Mouse (Mus musculus) limb, embryonic 10.5 days (tissue): ENCODE measurements at regions not wholly inside any gene's neighbourhood (a gene's known extent, or its start where the extent isn't known, plus 50 kb on each side); places are given as distances from the start of the nearest gene placed in this dataset.

Experiments
- DNase-seq: peaks from one replicate; pipeline ENCODE4 v3.0.0-alpha.2; 2017; ENCODE audit warnings: low spot score
- H3K27ac ChIP-seq: fragments of 300-500 bp; sonication (generic); 2 replicates; pipeline ENCODE4 v1.5.1; 2016; ENCODE audit warnings: mild to moderate bottlenecking
- H3K27me3 ChIP-seq: fragments of 300-500 bp; sonication (generic); 2 replicates; pipeline ENCODE4 v1.6.1; 2016; ENCODE audit warnings: low read depth, mild to moderate bottlenecking; ENCODE audit not compliant: poor library complexity, severe bottlenecking
- H3K36me3 ChIP-seq: fragments of 300-500 bp; sonication (generic); 2 replicates; pipeline ENCODE4 v1.6.1; 2016; ENCODE audit warnings: mild to moderate bottlenecking, moderate library complexity
- H3K4me1 ChIP-seq: fragments of 300-500 bp; sonication (generic); 2 replicates; pipeline ENCODE4 v1.6.1; 2016
- H3K4me3 ChIP-seq: fragments of 300-500 bp; sonication (generic); 2 replicates; pipeline ENCODE4 v1.5.1; 2016; ENCODE audit warnings: mild to moderate bottlenecking, moderate library complexity
- H3K9me3 ChIP-seq: fragments of 300-500 bp; sonication (generic); replicated peaks from 2 replicates; pipeline ENCODE4 v1.6.1; 2016; ENCODE audit warnings: mild to moderate bottlenecking
- WGBS: fragments of 180-500 bp; shearing (Covaris S2); methylation state at CpG from one replicate; pipeline ENCODE4 v1.1.7; 2016; 5-methylcytosine and 5-hydroxymethylcytosine counted together

GRCm38 (mm10) chr1:120734846-120735245 lies 132.6 kb downstream of the En1 start:
- peaks cover 33% of the 10 kb centered on the region for H3K27me3 ChIP-seq
- H3K4me3 ChIP-seq = no peak overlapping the region
- no peaks in the 10 kb centered on the region for H3K36me3 ChIP-seq
- no peak for DNase-seq
- no peak overlapping the region; the same call in 1 of the 2 replicates for H3K27ac ChIP-seq
- H3K4me1 ChIP-seq = peaks cover 23% of the 10 kb centered on the region
- no peaks in the 10 kb centered on the region for H3K9me3 ChIP-seq

- 33% methylated on average over 6 of the region's 6 CpGs for WGBS
These were observed 137.3 kb downstream of the En1 start for GRCm38 (mm10) chr1:120739499-120739898.

GRCm38 (mm10) chr1:120741091-120741740 lies 139.0 kb downstream of the En1 start:
- peak overlapping the region; percentile 51 for H3K27ac ChIP-seq
- WGBS = 24% methylated on average over 16 of the region's 16 CpGs

More at GRCm38 (mm10) chr1:120739499-120739898, 137.3 kb downstream of the En1 start:
- Histone ChIP-seq H3K4me3 (no peak overlapping the region), H3K9me3 (no peaks in the 10 kb centered on the region), H3K27ac (no peak overlapping the region), H3K36me3 (no peaks in the 10 kb centered on the region), H3K27me3 (peaks cover 43% of the 10 kb centered on the region), H3K4me1 (peaks cover 37% of the 10 kb centered on the region)
- DNase-seq = no peak

GRCm38 (mm10) chr1:120748963-120749362 lies 146.7 kb downstream of the En1 start:
- Histone ChIP-seq H3K9me3 (no peaks in the 10 kb centered on the region), H3K4me1 (peaks cover 19% of the 10 kb centered on the region), H3K36me3 (no peaks in the 10 kb centered on the region), H3K27ac (no peak overlapping the region), H3K27me3 (peaks cover 27% of the 10 kb centered on the region; the same call in 1 of the 2 replicates), H3K4me3 (no peak overlapping the region)
- DNase-seq = no peak
- WGBS = 62% methylated on average over 6 of the region's 6 CpGs

More at GRCm38 (mm10) chr1:120741091-120741740, 139.0 kb downstream of the En1 start:
- H3K4me3 ChIP-seq = no peak overlapping the region
- H3K4me1 ChIP-seq = peaks cover 35% of the 10 kb centered on the region
- H3K27me3 ChIP-seq = peaks cover 42% of the 10 kb centered on the region
- peak; percentile 88 for DNase-seq
- H3K36me3 ChIP-seq = no peaks in the 10 kb centered on the region
- H3K9me3 ChIP-seq = no peaks in the 10 kb centered on the region

GRCm38 (mm10) chr1:120753406-120753805 lies 151.2 kb downstream of the En1 start:
- Histone ChIP-seq H3K27ac (no peak overlapping the region), H3K4me3 (no peak overlapping the region), H3K27me3 (peaks cover 28% of the 10 kb centered on the region), H3K4me1 (peaks cover 36% of the 10 kb centered on the region), H3K36me3 (no peaks in the 10 kb centered on the region), H3K9me3 (no peaks in the 10 kb centered on the region)
- 100% methylated on average over 1 of the region's 1 CpGs for WGBS
- no peak for DNase-seq

GRCm38 (mm10) chr1:120754337-120754736 lies 152.1 kb downstream of the En1 start:
- Histone ChIP-seq H3K4me1 (peaks cover 33% of the 10 kb centered on the region), H3K4me3 (no peak overlapping the region), H3K27me3 (peaks cover 28% of the 10 kb centered on the region), H3K9me3 (no peaks in the 10 kb centered on the region), H3K27ac (no peak overlapping the region), H3K36me3 (no peaks in the 10 kb centered on the region)
- 87% methylated on average over 5 of the region's 5 CpGs for WGBS
- no peak for DNase-seq

GRCm38 (mm10) chr1:120757283-120757821 lies 155.1 kb downstream of the En1 start:
- H3K4me1 ChIP-seq = peaks cover 56% of the 10 kb centered on the region
- 59% methylated on average over 9 of the region's 9 CpGs for WGBS
- H3K36me3 ChIP-seq = no peaks in the 10 kb centered on the region

GRCm38 (mm10) chr1:120758172-120758571 lies 156.0 kb downstream of the En1 start:
- H3K27ac ChIP-seq = 0 out of 2 replicates have a peak overlapping the region, but pooled peaks have one; percentile 19
- H3K27me3 ChIP-seq = peaks cover 37% of the 10 kb centered on the region
- peaks cover 64% of the 10 kb centered on the region for H3K4me1 ChIP-seq
- H3K36me3 ChIP-seq = no peaks in the 10 kb centered on the region
- no peak for DNase-seq
- H3K4me3 ChIP-seq = no peak overlapping the region
- H3K9me3 ChIP-seq = no peaks in the 10 kb centered on the region
- 74% methylated on average over 7 of the region's 7 CpGs for WGBS

More at GRCm38 (mm10) chr1:120757283-120757821, 155.1 kb downstream of the En1 start:
- peaks cover 29% of the 10 kb centered on the region for H3K27me3 ChIP-seq
- no peak overlapping the region for H3K27ac ChIP-seq
- H3K9me3 ChIP-seq = no peaks in the 10 kb centered on the region
- DNase-seq = no peak
- H3K4me3 ChIP-seq = no peak overlapping the region

- Histone ChIP-seq H3K4me3 (no peak overlapping the region), H3K4me1 (peaks cover 66% of the 10 kb centered on the region), H3K36me3 (no peaks in the 10 kb centered on the region), H3K27me3 (peaks cover 38% of the 10 kb centered on the region), H3K27ac (0 out of 2 replicates have a peak overlapping the region, but pooled peaks have one; percentile 19), H3K9me3 (no peaks in the 10 kb centered on the region)
- 57% methylated on average over 5 of the region's 5 CpGs for WGBS
- no peak for DNase-seq
These were observed 156.5 kb downstream of the En1 start for GRCm38 (mm10) chr1:120758762-120759161.

- Histone ChIP-seq H3K4me3 (no peak overlapping the region), H3K9me3 (no peaks in the 10 kb centered on the region), H3K4me1 (peaks cover 66% of the 10 kb centered on the region), H3K36me3 (no peaks in the 10 kb centered on the region), H3K27me3 (peaks cover 38% of the 10 kb centered on the region), H3K27ac (no peak overlapping the region)
- DNase-seq = no peak
- 85% methylated on average over 3 of the region's 3 CpGs for whole genome bisulfite sequencing
These were observed 157.2 kb downstream of the En1 start for GRCm38 (mm10) chr1:120759380-120759779.

- Histone ChIP-seq H3K27ac (peak overlapping the region; percentile 63; the same call in 1 of the 2 replicates), H3K36me3 (no peaks in the 10 kb centered on the region), H3K4me3 (no peak overlapping the region), H3K27me3 (peaks cover 22% of the 10 kb centered on the region), H3K4me1 (peaks cover 63% of the 10 kb centered on the region), H3K9me3 (no peaks in the 10 kb centered on the region)
- 25% methylated on average over 9 of the region's 9 CpGs for WGBS
- DNase-seq = peak; percentile 71
These were observed 159.1 kb downstream of the En1 start for GRCm38 (mm10) chr1:120761364-120761763.

GRCm38 (mm10) chr1:120762498-120762897 lies 160.3 kb downstream of the En1 start:
- WGBS = 93% methylated on average over 2 of the region's 2 CpGs
- no peaks in the 10 kb centered on the region for H3K36me3 ChIP-seq
- H3K9me3 ChIP-seq = no peaks in the 10 kb centered on the region
- H3K27ac ChIP-seq = peak overlapping the region; percentile 37
- H3K27me3 ChIP-seq = peaks cover 20% of the 10 kb centered on the region
- H3K4me1 ChIP-seq = peaks cover 63% of the 10 kb centered on the region
- H3K4me3 ChIP-seq = no peak overlapping the region
- DNase-seq = no peak

GRCm38 (mm10) chr1:120762921-120763595 lies 160.8 kb downstream of the En1 start:
- Histone ChIP-seq H3K27ac (no peak overlapping the region; the same call in 1 of the 2 replicates), H3K36me3 (no peaks in the 10 kb centered on the region), H3K4me3 (no peak overlapping the region), H3K4me1 (peaks cover 60% of the 10 kb centered on the region), H3K27me3 (peaks cover 14% of the 10 kb centered on the region), H3K9me3 (no peaks in the 10 kb centered on the region)
- no peak for DNase-seq
- 71% methylated on average over 4 of the region's 4 CpGs for WGBS
